Mouse (Mus musculus): Measurements from ENCODE around the gene Kdm3a.

GRCm38 (mm10) chr6:71543686-71544499 is 88.9 kb downstream of the Kdm3a start, which contains the start of gene Chmp3:
- TF ChIP-seq MAX (IDR thresholded peaks at IDR 0.05; ENCODE audit: low read length) (peak; percentile 53; the same call in 1 of the 2 replicates), ELF1 (IDR thresholded peaks at IDR 0.05; ENCODE audit: low read depth, low read length) (peak; percentile 73), CTCF (conservative IDR thresholded peaks at IDR 0.05 in 1 of 2, IDR thresholded peaks at IDR 0.05 in 1 of 2; ENCODE audit: low read depth in 2 of 2, low read length in 2 of 2) (no peak), ETS1 (conservative IDR thresholded peaks at IDR 0.05; ENCODE audit: low read depth, low read length) (no peak), PAX5 (IDR thresholded peaks at IDR 0.05; ENCODE audit: low read length) (no peak), POLR2AphosphoS2 (IDR thresholded peaks at IDR 0.05; ENCODE audit: low read depth, low read length) (no peak), GABPA (IDR thresholded peaks at IDR 0.05; ENCODE audit: insufficient replicate concordance, low read depth, low read length) (no peak; the same call in 1 of the 2 replicates), ZNF384 (IDR thresholded peaks at IDR 0.05; ENCODE audit: low read depth, low read length) (no peak), TCF12 (IDR thresholded peaks at IDR 0.05; ENCODE audit: low read depth, low read length) (peak; percentile 83; the same call in 1 of the 2 replicates), MEF2A (IDR thresholded peaks at IDR 0.05; ENCODE audit: borderline replicate concordance, low read depth, low read length) (peak; percentile 19; the same call in 1 of the 2 replicates), EP300 (IDR thresholded peaks at IDR 0.05; ENCODE audit: low read length) (no peak), SMC3 (IDR thresholded peaks at IDR 0.05; ENCODE audit: low read depth, low read length) (no peak)
